Mouse (Mus musculus) embryonic facial prominence, embryonic 11.5 days (tissue): Measurements from ENCODE around the gene Atp1b3. TPM values are rescaled to one million over a fixed set of nuclear protein-coding genes. Genes with fewer than 3 reads are reported as not detected.

Experiments
- ATAC-seq: fragments of 200-750 bp; cut with Nextera tagmentation; replicated peaks from 2 replicates; pipeline ENCODE4 v1.8.0; 2017; ENCODE audit warnings: low read depth; ENCODE audit not compliant: insufficient number of reproducible peaks, low FRiP score, low TSS enrichment
- DNase-seq: peaks from one replicate; pipeline ENCODE4 v3.0.0-alpha.2; 2015; ENCODE audit warnings: low spot score
- H3K27ac ChIP-seq: fragments of 300-500 bp; sonication (generic); replicated peaks from 2 replicates; pipeline ENCODE4 v1.5.1; 2014; ENCODE audit warnings: mild to moderate bottlenecking, low read depth, low read length, control low read depth
- H3K27me3 ChIP-seq: fragments of 300-500 bp; sonication (generic); 2 replicates; pipeline ENCODE4 v1.6.1; 2014; ENCODE audit warnings: mild to moderate bottlenecking, low read length, moderate library complexity, mixed read lengths; ENCODE audit not compliant: control insufficient read depth, insufficient read depth
- H3K36me3 ChIP-seq: fragments of 300-500 bp; sonication (generic); replicated peaks from 2 replicates; pipeline ENCODE4 v1.6.1; 2014; ENCODE audit warnings: low read depth, mild to moderate bottlenecking, low read length, moderate library complexity, mixed read lengths; ENCODE audit not compliant: control insufficient read depth, insufficient read depth
- H3K4me1 ChIP-seq: fragments of 300-500 bp; sonication (generic); 2 replicates; pipeline ENCODE4 v1.6.1; 2014; ENCODE audit warnings: low read length, mixed read lengths; ENCODE audit not compliant: control insufficient read depth, insufficient read depth
- H3K4me2 ChIP-seq: fragments of 300-500 bp; sonication (generic); 2 replicates; pipeline ENCODE4 v1.6.1; 2014; ENCODE audit warnings: low read depth, mild to moderate bottlenecking, control low read depth, low read length, moderate library complexity
- H3K4me3 ChIP-seq: fragments of 300-500 bp; sonication (generic); 2 replicates; pipeline ENCODE4 v1.5.1; 2014; ENCODE audit warnings: low read depth, low read length, control low read depth
- H3K9ac ChIP-seq: fragments of 300-500 bp; sonication (generic); replicated peaks from 2 replicates; pipeline ENCODE4 v1.6.1; 2014; ENCODE audit warnings: mild to moderate bottlenecking, control low read depth, low read length
- H3K9me3 ChIP-seq: fragments of 300-500 bp; sonication (generic); replicated peaks from 2 replicates; pipeline ENCODE4 v1.6.1; 2016; ENCODE audit warnings: mild to moderate bottlenecking, low read length, inconsistent platforms, mixed read lengths; ENCODE audit not compliant: control insufficient read depth
- WGBS: fragments of 180-500 bp; shearing (Covaris S2); extraction: QIAGEN DNeasy Blood & Tissue Kit; methylation state at CpG from one replicate; pipeline ENCODE4 v1.1.7; 2014; 5-methylcytosine and 5-hydroxymethylcytosine counted together
- polyA plus RNA-seq: library from polyadenylated mRNA; unstranded; fragments of >200 nt; fragmentation: Nextera tagmentation; extraction: Ambion mirVana; gene quantifications from 2 replicates; pipeline ENCODE4 v1.2.1, GENCODE M21; 2014

The Atp1b3 gene
- polyA plus RNA-seq, 1 experiment from 2014 or later: 171 TPM

DNA sequence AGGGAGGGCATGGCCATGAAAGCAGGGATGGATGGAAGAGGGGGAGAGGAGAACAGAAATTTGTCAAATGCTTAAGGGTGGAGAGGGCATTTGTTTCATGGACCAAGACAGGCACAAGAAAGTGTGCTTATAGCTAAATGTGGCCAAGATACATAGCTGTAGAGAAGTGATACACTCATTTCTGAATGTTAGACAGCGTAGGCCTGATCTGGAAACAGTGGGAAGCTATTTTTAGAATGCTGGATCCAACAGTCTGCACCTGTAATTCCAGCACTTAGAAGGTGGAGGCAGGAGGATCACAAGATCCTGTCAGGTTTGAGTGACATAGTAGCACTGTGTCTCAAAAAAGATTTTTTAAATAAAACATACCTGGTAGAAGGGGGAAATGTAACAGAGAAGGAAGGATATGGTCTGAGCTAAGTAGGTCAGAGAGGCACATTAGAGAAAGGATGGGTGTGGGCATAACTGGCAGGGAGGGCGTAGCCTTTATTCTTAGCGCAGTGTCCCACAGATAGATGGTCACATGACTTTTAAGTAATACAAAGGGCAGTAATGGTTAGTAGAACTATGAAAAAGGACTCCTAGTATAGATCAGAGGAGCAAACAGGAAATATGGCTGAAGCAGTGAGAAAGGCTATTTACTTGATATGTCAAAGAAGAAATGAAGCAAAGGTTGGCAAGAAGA is 64.8 kb downstream of the Atp1b3 start:
- 93% methylated on average over 3 of the region's 3 CpGs for WGBS

DNA sequence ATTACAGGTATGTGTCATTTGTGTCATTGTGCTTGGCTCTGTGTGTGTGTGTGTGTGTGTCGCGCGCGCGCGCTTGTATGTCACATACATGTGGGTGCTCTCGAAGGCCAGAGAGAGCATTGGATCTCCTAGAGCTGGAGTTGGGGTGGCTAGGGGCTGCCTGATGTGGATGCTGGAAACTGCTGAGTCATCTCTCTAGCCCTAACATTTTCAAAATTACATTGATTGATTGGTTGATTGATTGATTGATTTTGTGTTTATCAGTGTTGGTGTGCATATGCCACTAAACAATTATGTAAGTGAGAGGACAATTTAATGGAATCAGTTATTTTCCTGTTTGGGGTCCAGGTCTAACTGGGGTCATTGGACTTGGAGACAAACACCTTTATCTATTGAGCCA is 72.1 kb downstream of the Atp1b3 start:
- Histone ChIP-seq H3K9me3 (no peaks in the 10 kb centered on the region), H3K4me2 (no peak overlapping the region), H3K27ac (no peak overlapping the region), H3K4me3 (no peak overlapping the region), H3K36me3 (peaks cover 5% of the 10 kb centered on the region), H3K27me3 (no peaks in the 10 kb centered on the region), H3K4me1 (no peaks in the 10 kb centered on the region), H3K9ac (no peak overlapping the region)
- 96% methylated on average over 7 of the region's 7 CpGs for WGBS
- ATAC-seq (no peak), DNase-seq (no peak)

More for the DNA sequence above, 64.8 kb downstream of the Atp1b3 start:
- H3K9me3 ChIP-seq: no peaks in the 10 kb centered on the region
- H3K27me3 ChIP-seq: no peaks in the 10 kb centered on the region
- H3K36me3 ChIP-seq: peaks cover 8% of the 10 kb centered on the region
- H3K9ac ChIP-seq: no peak overlapping the region
- DNase-seq: no peak
- H3K4me2 ChIP-seq: no peak overlapping the region
- H3K4me3 ChIP-seq: no peak overlapping the region
- H3K4me1 ChIP-seq: no peaks in the 10 kb centered on the region
- H3K27ac ChIP-seq: no peak overlapping the region
- ATAC-seq: no peak

DNA sequence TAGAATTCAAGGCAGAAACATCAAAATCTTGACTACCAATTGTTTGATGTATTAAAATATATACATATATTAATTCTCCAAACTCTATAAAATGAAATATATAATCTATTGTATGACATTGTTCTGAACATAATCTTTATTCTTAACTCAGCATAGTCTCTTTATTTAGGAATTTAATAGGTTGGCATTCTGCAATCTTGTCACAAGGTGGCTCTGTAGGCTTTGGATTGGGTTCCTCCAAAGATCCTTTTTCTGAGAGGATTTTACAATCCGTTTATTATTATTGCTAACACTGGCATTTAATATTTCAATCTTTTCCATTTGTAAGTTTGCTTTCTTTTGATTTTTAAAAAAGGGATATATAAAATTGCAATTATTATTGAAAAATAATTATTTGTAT is 79.3 kb downstream of the Atp1b3 start:
- no peaks in the 10 kb centered on the region; the same call in none of the 2 replicates for H3K36me3 ChIP-seq
- no peaks in the 10 kb centered on the region for H3K4me1 ChIP-seq
- H3K27me3 ChIP-seq: no peaks in the 10 kb centered on the region
- ATAC-seq: no peak
- H3K4me3 ChIP-seq: no peak overlapping the region
- no peak overlapping the region for H3K4me2 ChIP-seq
- no peak overlapping the region for H3K27ac ChIP-seq
- DNase-seq: peak; percentile 47
- no peak overlapping the region for H3K9ac ChIP-seq
- WGBS: 36% methylated on average over 1 of the region's 1 CpGs
- H3K9me3 ChIP-seq: no peaks in the 10 kb centered on the region

Other genes with a start within 250 kb of the Atp1b3 start
- 3.0 and 3.9 TPM in 2 replicates for gene Gk5, start 245.1 kb downstream of the Atp1b3 start, polyA plus RNA-seq
- gene Tfdp2, start 168.2 kb downstream of the Atp1b3 start, polyA plus RNA-seq: 67.1 and 81.1 TPM in 2 replicates
- gene Rnf7, start 114.2 kb upstream of the Atp1b3 start, polyA plus RNA-seq: 301 and 308 TPM in 2 replicates
- not detected in 2 replicates for gene Gm28729, start 160.8 kb upstream of the Atp1b3 start, polyA plus RNA-seq